Mouse (Mus musculus) lung, postnatal 36 days (tissue): ENCODE data around the gene Entpd8.

Source experiments
- DNase-seq: peaks from one replicate; pipeline ENCODE4 v3.0.0; 2022; ENCODE audit warnings: mixed read lengths

Gene Entpd8

GRCm38 (mm10) chr2:25098005-25098615 lies 18.0 kb downstream of the Entpd8 start:
- no peak for DNase-seq

- DNase-seq: peak; percentile 76
Measured at GRCm38 (mm10) chr2:25098956-25099355, 18.9 kb downstream of the Entpd8 start.

GRCm38 (mm10) chr2:25099703-25100102 lies 19.6 kb downstream of the Entpd8 start:
- no peak for DNase-seq

GRCm38 (mm10) chr2:25104122-25104521 lies 24.0 kb downstream of the Entpd8 start:
- no peak for DNase-seq

- DNase-seq: peak; percentile 49
Measured at GRCm38 (mm10) chr2:25106045-25106444, 25.9 kb downstream of the Entpd8 start.

GRCm38 (mm10) chr2:25109487-25109886 lies 29.4 kb downstream of the Entpd8 start:
- DNase-seq: no peak

- no peak for DNase-seq
Measured at GRCm38 (mm10) chr2:25110505-25111183, 30.5 kb downstream of the Entpd8 start.

GRCm38 (mm10) chr2:25111184-25111791 lies 31.2 kb downstream of the Entpd8 start:
- peak; percentile 92 for DNase-seq

GRCm38 (mm10) chr2:25114308-25114707 lies 34.2 kb downstream of the Entpd8 start:
- DNase-seq: no peak

- no peak for DNase-seq
Measured at GRCm38 (mm10) chr2:25115442-25115841, 35.3 kb downstream of the Entpd8 start.

- no peak for DNase-seq
Measured at GRCm38 (mm10) chr2:25120963-25121362, 40.9 kb downstream of the Entpd8 start.

- DNase-seq: no peak
Measured at GRCm38 (mm10) chr2:25122666-25123065, 42.6 kb downstream of the Entpd8 start.

- no peak for DNase-seq
Measured at GRCm38 (mm10) chr2:25123527-25123926, 43.4 kb downstream of the Entpd8 start.

GRCm38 (mm10) chr2:25124411-25124810 lies 44.3 kb downstream of the Entpd8 start:
- DNase-seq: no peak

- DNase-seq: no peak
Measured at GRCm38 (mm10) chr2:25125146-25125545, 45.0 kb downstream of the Entpd8 start.

GRCm38 (mm10) chr2:25126011-25127010 lies 46.2 kb downstream of the Entpd8 start:
- no peak for DNase-seq

GRCm38 (mm10) chr2:25127206-25127605 lies 47.1 kb downstream of the Entpd8 start:
- peak; percentile 82 for DNase-seq

- no peak for DNase-seq
Measured at GRCm38 (mm10) chr2:25128072-25128471, 48.0 kb downstream of the Entpd8 start.

- DNase-seq: no peak
Measured at GRCm38 (mm10) chr2:25131601-25132000, 51.5 kb downstream of the Entpd8 start.
